Mouse (Mus musculus): ENCODE data around the gene Degs2. TPM values are rescaled to one million over a fixed set of nuclear protein-coding genes. Genes with fewer than 3 reads are reported as not detected.

The Degs2 gene
- polyA plus RNA-seq, 1 experiment, result 0.33 TPM

GRCm38 (mm10) chr12:108686926-108687325, 15.2 kb downstream of the Degs2 start:
- Histone ChIP-seq H3K4me3 (ENCODE audit: control insufficient read depth, low read depth, low read length) (no peak overlapping the region), H3K4me1 (ENCODE audit: control insufficient read depth, insufficient read depth, low read length) (no peaks in the 10 kb centered on the region), H3K27me3 (ENCODE audit: control insufficient read depth, insufficient read depth, low read length) (no peaks in the 10 kb centered on the region), H3K36me3 (ENCODE audit: control insufficient read depth, insufficient read depth, low read length) (no peaks in the 10 kb centered on the region), H3K27ac (ENCODE audit: control insufficient read depth, insufficient read depth, low read depth, low read length) (no peak overlapping the region)
- TF ChIP-seq POLR2A (IDR thresholded peaks at IDR 0.05; ENCODE audit: control insufficient read depth, low read depth, low read length) (no peak), CTCF (IDR thresholded peaks at IDR 0.05; ENCODE audit: control insufficient read depth, insufficient read depth, insufficient replicate concordance, low read depth, low read length) (peak; percentile 22; the same call in 1 of the 2 replicates)

- H3K4me3 ChIP-seq (ENCODE audit: control insufficient read depth, low read depth, low read length), result no peak overlapping the region
- H3K27me3 ChIP-seq (ENCODE audit: control insufficient read depth, insufficient read depth, low read length), result no peaks in the 10 kb centered on the region
- no peak overlapping the region for H3K27ac ChIP-seq (ENCODE audit: control insufficient read depth, insufficient read depth, low read depth, low read length)
- H3K4me1 ChIP-seq (ENCODE audit: control insufficient read depth, insufficient read depth, low read length), result no peaks in the 10 kb centered on the region
- TF ChIP-seq CTCF (IDR thresholded peaks at IDR 0.05; ENCODE audit: control insufficient read depth, insufficient read depth, insufficient replicate concordance, low read depth, low read length), result no peak
- no peak for TF ChIP-seq POLR2A (IDR thresholded peaks at IDR 0.05; ENCODE audit: control insufficient read depth, low read depth, low read length)
- H3K36me3 ChIP-seq (ENCODE audit: control insufficient read depth, insufficient read depth, low read length), result no peaks in the 10 kb centered on the region
Observed at GRCm38 (mm10) chr12:108686463-108686862, 15.7 kb downstream of the Degs2 start.

DNA sequence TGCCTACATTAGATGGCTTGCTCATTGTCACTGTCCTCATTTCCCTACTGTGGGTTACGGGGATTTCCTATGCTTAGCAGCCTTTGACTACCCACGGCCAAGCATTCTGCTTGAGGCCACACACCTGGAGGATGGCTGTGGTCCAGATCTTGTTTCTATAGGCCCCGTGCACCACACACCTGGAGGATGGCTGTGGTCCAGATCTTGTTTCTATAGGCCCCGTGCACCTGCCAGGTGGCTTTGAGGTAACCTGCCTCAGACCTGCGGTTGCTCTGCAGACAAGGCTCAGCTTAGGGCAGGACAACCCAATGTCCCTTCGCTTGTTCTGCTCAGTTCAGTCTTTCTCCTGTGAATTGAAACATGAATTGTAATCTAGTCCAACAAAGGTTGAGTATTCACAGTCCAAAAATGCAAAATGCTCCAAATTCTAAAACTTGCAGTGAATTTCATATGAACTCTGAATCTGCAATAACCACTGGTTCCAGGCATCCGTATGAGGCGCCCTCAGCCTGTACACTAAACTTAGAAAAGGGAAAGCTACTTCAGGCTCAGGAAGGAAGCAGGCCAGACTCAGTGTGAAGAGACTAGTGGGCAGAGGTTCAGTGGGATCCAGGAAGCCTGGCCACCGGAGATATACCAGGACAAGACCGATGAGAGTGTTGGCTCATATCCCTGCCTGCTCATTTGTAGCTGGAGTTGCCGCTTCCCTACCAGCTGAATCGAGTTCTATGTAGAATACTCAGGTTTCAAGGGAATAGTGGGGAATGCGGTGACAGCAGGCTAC, 19.7 kb downstream of the Degs2 start:
- Histone ChIP-seq H3K27me3 (ENCODE audit: control insufficient read depth, insufficient read depth, low read length) (no peaks in the 10 kb centered on the region), H3K4me1 (ENCODE audit: control insufficient read depth, insufficient read depth, low read length) (no peaks in the 10 kb centered on the region), H3K36me3 (ENCODE audit: control insufficient read depth, insufficient read depth, low read length) (no peaks in the 10 kb centered on the region), H3K27ac (ENCODE audit: control insufficient read depth, insufficient read depth, low read depth, low read length) (no peak overlapping the region), H3K4me3 (ENCODE audit: control insufficient read depth, low read depth, low read length) (no peak overlapping the region)
- no peak for TF ChIP-seq POLR2A (IDR thresholded peaks at IDR 0.05; ENCODE audit: control insufficient read depth, low read depth, low read length)
- TF ChIP-seq CTCF (IDR thresholded peaks at IDR 0.05; ENCODE audit: control insufficient read depth, insufficient read depth, insufficient replicate concordance, low read depth, low read length), result no peak

- Histone ChIP-seq H3K27me3 (ENCODE audit: control insufficient read depth, insufficient read depth, low read length) (no peaks in the 10 kb centered on the region), H3K4me1 (ENCODE audit: control insufficient read depth, insufficient read depth, low read length) (no peaks in the 10 kb centered on the region), H3K4me3 (ENCODE audit: control insufficient read depth, low read depth, low read length) (no peak overlapping the region), H3K27ac (ENCODE audit: control insufficient read depth, insufficient read depth, low read depth, low read length) (no peak overlapping the region), H3K36me3 (ENCODE audit: control insufficient read depth, insufficient read depth, low read length) (no peaks in the 10 kb centered on the region)
- TF ChIP-seq CTCF (IDR thresholded peaks at IDR 0.05; ENCODE audit: control insufficient read depth, insufficient read depth, insufficient replicate concordance, low read depth, low read length) (no peak), POLR2A (IDR thresholded peaks at IDR 0.05; ENCODE audit: control insufficient read depth, low read depth, low read length) (no peak)
Observed at GRCm38 (mm10) chr12:108680861-108681260, 21.3 kb downstream of the Degs2 start.

DNA sequence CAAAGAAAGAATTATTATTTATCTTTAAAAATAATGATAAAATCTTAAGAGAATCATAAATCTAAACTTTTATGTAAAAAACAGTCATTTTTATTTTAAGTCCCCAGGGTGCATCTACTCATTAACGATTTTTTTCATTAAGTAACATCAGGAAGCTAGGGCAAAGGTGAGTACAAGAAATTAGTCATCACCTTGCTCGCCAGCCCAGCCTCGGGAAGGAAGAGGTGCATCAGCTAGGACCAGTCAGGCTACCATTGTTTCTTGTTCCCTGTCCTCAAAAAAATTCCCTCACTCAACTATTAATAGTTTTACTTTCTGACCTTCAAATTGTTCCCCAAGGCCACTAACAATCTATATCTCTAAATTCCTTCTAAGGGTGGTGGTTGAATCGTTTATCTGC, 23.7 kb downstream of the Degs2 start:
- no peaks in the 10 kb centered on the region for H3K27me3 ChIP-seq (ENCODE audit: control insufficient read depth, insufficient read depth, low read length)
- H3K4me1 ChIP-seq (ENCODE audit: control insufficient read depth, insufficient read depth, low read length), result no peaks in the 10 kb centered on the region
- H3K36me3 ChIP-seq (ENCODE audit: control insufficient read depth, insufficient read depth, low read length), result no peaks in the 10 kb centered on the region
- no peak overlapping the region for H3K27ac ChIP-seq (ENCODE audit: control insufficient read depth, insufficient read depth, low read depth, low read length)
- no peak overlapping the region for H3K4me3 ChIP-seq (ENCODE audit: control insufficient read depth, low read depth, low read length)
- TF ChIP-seq POLR2A (IDR thresholded peaks at IDR 0.05; ENCODE audit: control insufficient read depth, low read depth, low read length), result no peak
- TF ChIP-seq CTCF (IDR thresholded peaks at IDR 0.05; ENCODE audit: control insufficient read depth, insufficient read depth, insufficient replicate concordance, low read depth, low read length), result no peak

DNA sequence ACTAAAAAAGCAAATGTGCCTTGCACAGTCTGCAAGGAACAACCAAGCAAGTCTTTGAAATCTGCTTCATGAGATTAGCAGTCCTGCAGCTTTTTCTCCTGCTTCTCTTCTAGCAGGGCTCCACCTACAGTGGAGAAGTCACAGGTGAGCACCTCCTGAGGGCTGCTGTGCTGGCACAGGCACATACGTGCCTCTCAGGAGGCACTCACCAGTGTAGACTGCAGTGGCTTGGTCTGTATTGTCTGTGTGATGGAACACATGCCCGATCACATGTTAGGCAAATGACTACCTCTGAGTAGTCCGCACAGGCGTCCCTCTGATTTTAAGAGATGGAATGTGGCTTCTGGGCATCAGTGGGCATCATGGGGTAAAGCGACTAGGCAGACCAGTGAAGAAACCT, 25.0 kb downstream of the Degs2 start:
- H3K36me3 ChIP-seq (ENCODE audit: control insufficient read depth, insufficient read depth, low read length), result no peaks in the 10 kb centered on the region
- TF ChIP-seq CTCF (IDR thresholded peaks at IDR 0.05; ENCODE audit: control insufficient read depth, insufficient read depth, insufficient replicate concordance, low read depth, low read length) (no peak), POLR2A (IDR thresholded peaks at IDR 0.05; ENCODE audit: control insufficient read depth, low read depth, low read length) (no peak)
- H3K27ac ChIP-seq (ENCODE audit: control insufficient read depth, insufficient read depth, low read depth, low read length), result no peak overlapping the region
- H3K4me1 ChIP-seq (ENCODE audit: control insufficient read depth, insufficient read depth, low read length), result no peaks in the 10 kb centered on the region
- no peaks in the 10 kb centered on the region for H3K27me3 ChIP-seq (ENCODE audit: control insufficient read depth, insufficient read depth, low read length)
- H3K4me3 ChIP-seq (ENCODE audit: control insufficient read depth, low read depth, low read length), result no peak overlapping the region

GRCm38 (mm10) chr12:108675614-108676401, 26.3 kb downstream of the Degs2 start:
- Histone ChIP-seq H3K27ac (ENCODE audit: control insufficient read depth, insufficient read depth, low read depth, low read length) (no peak overlapping the region), H3K36me3 (ENCODE audit: control insufficient read depth, insufficient read depth, low read length) (no peaks in the 10 kb centered on the region), H3K27me3 (ENCODE audit: control insufficient read depth, insufficient read depth, low read length) (no peaks in the 10 kb centered on the region), H3K4me1 (ENCODE audit: control insufficient read depth, insufficient read depth, low read length) (no peaks in the 10 kb centered on the region), H3K4me3 (ENCODE audit: control insufficient read depth, low read depth, low read length) (no peak overlapping the region)
- no peak for TF ChIP-seq POLR2A (IDR thresholded peaks at IDR 0.05; ENCODE audit: control insufficient read depth, low read depth, low read length)
- no peak for TF ChIP-seq CTCF (IDR thresholded peaks at IDR 0.05; ENCODE audit: control insufficient read depth, insufficient read depth, insufficient replicate concordance, low read depth, low read length)

Data from testis, adult 2 months (tissue).